Mouse (Mus musculus) embryonic fibroblast, embryonic 13.5 days (primary cell): ENCODE results near the gene Snrnp25. TPM values are rescaled to one million over a fixed set of nuclear protein-coding genes. Genes with fewer than 3 reads are reported as not detected.

Experiments
- H3K27ac ChIP-seq: 2 replicates; pipeline ENCODE4 v1.5.1; 2012; ENCODE audit warnings: low read length, control low read depth, inconsistent platforms; ENCODE audit not compliant: insufficient read depth
- H3K4me1 ChIP-seq: 2 replicates; pipeline ENCODE4 v1.6.1; 2011; ENCODE audit warnings: low read length; ENCODE audit not compliant: control insufficient read depth, insufficient read depth
- H3K4me3 ChIP-seq: 2 replicates; pipeline ENCODE4 v1.5.1; 2011; ENCODE audit warnings: mild to moderate bottlenecking, control low read depth, low read length; ENCODE audit not compliant: insufficient read depth
- CTCF ChIP-seq: IDR thresholded peaks from 2 replicates; pipeline ENCODE4 v1.5.1; 2011; ENCODE audit warnings: mild to moderate bottlenecking, control low read depth, low read length, moderate library complexity, borderline replicate concordance; ENCODE audit not compliant: insufficient read depth
- POLR2A ChIP-seq: IDR thresholded peaks from 2 replicates; pipeline ENCODE4 v1.6.1; 2011; ENCODE audit warnings: low read depth, mild to moderate bottlenecking, control low read depth, low read length, moderate library complexity
- polyA plus RNA-seq: library from polyadenylated mRNA; stranded (reverse); fragments of >200 nt; gene quantifications from 2 replicates; pipeline ENCODE4 v1.2.4, GENCODE M21; 2011; ENCODE audit warnings: low read depth; ENCODE audit not compliant: missing spikeins, insufficient read length

Snrnp25 gene
- polyA plus RNA-seq, 1 experiment, result 20.4 TPM

GRCm38 (mm10) chr11:32178506-32178905 is 26.7 kb upstream of the Snrnp25 start:
- no peak for TF ChIP-seq CTCF
- no peak overlapping the region for H3K4me3 ChIP-seq
- no peak overlapping the region for H3K27ac ChIP-seq
- no peaks in the 10 kb centered on the region for H3K4me1 ChIP-seq

- TF ChIP-seq POLR2A, result no peak
- TF ChIP-seq CTCF, result no peak
- Histone ChIP-seq H3K27ac (no peak overlapping the region), H3K4me3 (no peak overlapping the region), H3K4me1 (no peaks in the 10 kb centered on the region)
Measured at GRCm38 (mm10) chr11:32181246-32181645, 24.0 kb upstream of the Snrnp25 start.

- no peak overlapping the region for H3K4me3 ChIP-seq
- no peak overlapping the region for H3K27ac ChIP-seq
- H3K4me1 ChIP-seq, result no peaks in the 10 kb centered on the region
- no peak for TF ChIP-seq POLR2A
- TF ChIP-seq CTCF, result peak; percentile 70
Measured at GRCm38 (mm10) chr11:32181973-32182868, 23.0 kb upstream of the Snrnp25 start.

GRCm38 (mm10) chr11:32184469-32184868 is 20.7 kb upstream of the Snrnp25 start:
- Histone ChIP-seq H3K4me1 (no peaks in the 10 kb centered on the region), H3K27ac (no peak overlapping the region), H3K4me3 (no peak overlapping the region)
- TF ChIP-seq POLR2A (no peak), CTCF (no peak)

- H3K4me3 ChIP-seq, result no peak overlapping the region
- H3K4me1 ChIP-seq, result no peaks in the 10 kb centered on the region
- no peak overlapping the region for H3K27ac ChIP-seq
- TF ChIP-seq POLR2A (no peak), CTCF (no peak)
Measured at GRCm38 (mm10) chr11:32186031-32186430, 19.2 kb upstream of the Snrnp25 start.

GRCm38 (mm10) chr11:32187256-32187655 is 18.0 kb upstream of the Snrnp25 start:
- TF ChIP-seq CTCF, result no peak
- no peak for TF ChIP-seq POLR2A
- H3K27ac ChIP-seq, result no peak overlapping the region
- H3K4me3 ChIP-seq, result no peak overlapping the region
- H3K4me1 ChIP-seq, result no peaks in the 10 kb centered on the region

GRCm38 (mm10) chr11:32188881-32189280 is 16.3 kb upstream of the Snrnp25 start:
- Histone ChIP-seq H3K27ac (no peak overlapping the region), H3K4me1 (no peaks in the 10 kb centered on the region), H3K4me3 (no peak overlapping the region)
- TF ChIP-seq POLR2A, result no peak
- TF ChIP-seq CTCF, result no peak

- TF ChIP-seq CTCF, result no peak
- TF ChIP-seq POLR2A, result no peak
- Histone ChIP-seq H3K4me3 (no peak overlapping the region), H3K27ac (no peak overlapping the region), H3K4me1 (no peaks in the 10 kb centered on the region)
Measured at GRCm38 (mm10) chr11:32189434-32189833, 15.8 kb upstream of the Snrnp25 start.

- Histone ChIP-seq H3K4me1 (no peaks in the 10 kb centered on the region), H3K27ac (no peak overlapping the region), H3K4me3 (no peak overlapping the region)
- no peak for TF ChIP-seq CTCF
- no peak for TF ChIP-seq POLR2A
Measured at GRCm38 (mm10) chr11:32190119-32190518, 15.1 kb upstream of the Snrnp25 start.

GRCm38 (mm10) chr11:32190603-32191110 is 14.6 kb upstream of the Snrnp25 start:
- Histone ChIP-seq H3K27ac (no peak overlapping the region), H3K4me3 (no peak overlapping the region), H3K4me1 (no peaks in the 10 kb centered on the region)
- TF ChIP-seq CTCF (no peak), POLR2A (no peak)
